Mouse (Mus musculus): Measurements from ENCODE around the gene Ttc27. TPM values are rescaled to one million over a fixed set of nuclear protein-coding genes. Genes with fewer than 3 reads are reported as not detected.

The Ttc27 gene
- total and polyA plus RNA-seq, 3 experiments: 55.2 to 59.9 TPM; not detected in 1

DNA sequence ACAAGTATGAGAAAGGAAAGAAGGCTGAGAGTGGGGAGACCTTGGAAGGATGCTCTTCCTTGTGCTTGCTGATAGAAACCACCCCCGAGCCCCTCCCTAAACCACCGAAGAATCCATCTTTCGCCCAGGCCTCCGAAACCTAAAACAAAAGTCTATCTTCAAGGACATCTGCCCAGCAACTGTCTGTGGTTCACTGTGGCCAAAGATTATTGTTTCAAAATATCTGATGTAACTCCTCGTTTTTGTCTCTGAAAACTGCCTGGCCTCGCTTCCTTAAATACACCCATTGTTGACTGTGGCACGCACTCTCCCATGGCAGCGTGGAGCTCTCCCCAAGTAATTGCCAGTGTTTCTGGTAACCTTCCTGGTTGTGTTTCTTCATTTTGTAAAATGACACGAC, 155.0 kb downstream of the Ttc27 start (continued):
- TF ChIP-seq MAZ (IDR thresholded peaks at IDR 0.05; ENCODE audit: low read depth, low read length) (peak; percentile 94), ETS1 (IDR thresholded peaks at IDR 0.05; ENCODE audit: low read depth, low read length) (peak; percentile 98), USF1 (IDR thresholded peaks at IDR 0.05; ENCODE audit: low read depth, low read length) (no peak), MYB (IDR thresholded peaks at IDR 0.05; ENCODE audit: low read depth, low read length) (peak; percentile 95), TCF12 (IDR thresholded peaks at IDR 0.05; ENCODE audit: low read depth, low read length) (peak; percentile 99), ZMIZ1 (IDR thresholded peaks at IDR 0.05; ENCODE audit: low read depth, low read length) (0 out of 2 replicates have a peak, but pooled peaks have one; percentile 57), SIN3A (IDR thresholded peaks at IDR 0.05; ENCODE audit: low read length) (peak; percentile 94), RAD21 (IDR thresholded peaks at IDR 0.05; ENCODE audit: low read depth, low read length) (no peak), GATA1 (IDR thresholded peaks at IDR 0.05; ENCODE audit: low read depth, low read length) (peak; percentile 97), BHLHE40 (IDR thresholded peaks at IDR 0.05; ENCODE audit: borderline replicate concordance, low read depth, low read length) (peak; percentile 71; the same call in 1 of the 2 replicates), MAFK (IDR thresholded peaks at IDR 0.05; ENCODE audit: borderline replicate concordance, low read depth, low read length) (peak; percentile 84), GABPA (IDR thresholded peaks at IDR 0.05; ENCODE audit: low read depth, low read length) (no peak), POLR2AphosphoS2 (IDR thresholded peaks at IDR 0.05; ENCODE audit: low read length) (no peak; the same call in 1 of the 2 replicates), MEF2A (IDR thresholded peaks at IDR 0.05; ENCODE audit: extremely low read depth, insufficient replicate concordance, low read depth, low read length, poor library complexity, severe bottlenecking) (0 out of 2 replicates have a peak, but pooled peaks have one; percentile 38), POLR2A (IDR thresholded peaks at IDR 0.05; ENCODE audit: control insufficient read depth in 1 of 2, insufficient read depth in 1 of 2, low read depth in 1 of 2, low read length in 2 of 2, poor library complexity in 1 of 2) (peak; percentile 8 to 52; a peak in 1 of 4 replicates), TAL1 (IDR thresholded peaks at IDR 0.05; ENCODE audit: low read length) (peak; percentile 96), JUND (IDR thresholded peaks at IDR 0.05; ENCODE audit: low read depth, low read length) (no peak; the same call in none of the 2 replicates), HCFC1 (IDR thresholded peaks at IDR 0.05; ENCODE audit: low read depth, low read length) (peak; percentile 57)

- TF ChIP-seq SMC3 (IDR thresholded peaks at IDR 0.05; ENCODE audit: low read depth, low read length) (no peak), ELF1 (IDR thresholded peaks at IDR 0.05; ENCODE audit: low read depth, low read length) (no peak), RCOR1 (IDR thresholded peaks at IDR 0.05; ENCODE audit: low read depth, low read length) (no peak), KAT2A (conservative IDR thresholded peaks at IDR 0.05; ENCODE audit: low read depth, low read length) (no peak), MEF2A (IDR thresholded peaks at IDR 0.05; ENCODE audit: extremely low read depth, insufficient replicate concordance, low read depth, low read length, poor library complexity, severe bottlenecking) (no peak), HCFC1 (IDR thresholded peaks at IDR 0.05; ENCODE audit: low read depth, low read length) (no peak), MAZ (IDR thresholded peaks at IDR 0.05; ENCODE audit: low read depth, low read length) (no peak), RAD21 (IDR thresholded peaks at IDR 0.05; ENCODE audit: low read depth, low read length) (no peak), UBTF (IDR thresholded peaks at IDR 0.05; ENCODE audit: borderline replicate concordance, insufficient read depth, low read depth, low read length) (no peak), SIN3A (IDR thresholded peaks at IDR 0.05; ENCODE audit: low read length) (no peak), TBP (IDR thresholded peaks at IDR 0.05; ENCODE audit: low read depth, low read length) (no peak), CHD2 (IDR thresholded peaks at IDR 0.05; ENCODE audit: low read length) (no peak), ZMIZ1 (IDR thresholded peaks at IDR 0.05; ENCODE audit: low read depth, low read length) (no peak), POLR2AphosphoS5 (IDR thresholded peaks at IDR 0.05; ENCODE audit: borderline replicate concordance, low read depth, low read length) (no peak), GABPA (IDR thresholded peaks at IDR 0.05; ENCODE audit: low read depth, low read length) (no peak), MYB (IDR thresholded peaks at IDR 0.05; ENCODE audit: low read depth, low read length) (no peak)
- H3K9ac ChIP-seq (ENCODE audit: control insufficient read depth, low read depth, low read length, poor library complexity, severe bottlenecking): no peak overlapping the region
- H3K4me3 ChIP-seq (ENCODE audit: control insufficient read depth in 1 of 2, insufficient read depth in 1 of 2, low read depth in 2 of 2, low read length in 2 of 2): no peak overlapping the region
- no peaks in the 10 kb centered on the region for H3K79me2 ChIP-seq (ENCODE audit: control insufficient read depth, insufficient read depth, low read length, poor library complexity)
- H3K36me3 ChIP-seq (ENCODE audit: control insufficient read depth in 1 of 2, insufficient read depth in 2 of 2, low read length in 2 of 2): peaks cover 0 to 45% of the 10 kb centered on the region in 2 experiments; a peak in 2 of 4 replicates
- no peaks in the 10 kb centered on the region for H3K27me3 ChIP-seq (ENCODE audit: control insufficient read depth in 1 of 2, insufficient read depth in 2 of 2, low read length in 2 of 2)
- no peaks in the 10 kb centered on the region for H3K9me3 ChIP-seq (replicated peaks; ENCODE audit: insufficient read depth, low read length)
- DNase-seq (ENCODE audit: low read depth, low spot score): peak; percentile 14
- peaks cover 38 to 45% of the 10 kb centered on the region in 2 experiments for H3K4me1 ChIP-seq (ENCODE audit: control insufficient read depth in 1 of 2, insufficient read depth in 2 of 2, low read length in 2 of 2)
- H3K27ac ChIP-seq (ENCODE audit: control insufficient read depth, low read depth, low read length): peak overlapping the region; percentile 21; the same call in 1 of the 2 replicates
These were observed 156.2 kb downstream of the Ttc27 start for GRCm38 (mm10) chr17:74873756-74874155.
